Mouse (Mus musculus) thymus, adult 2 months (tissue): ENCODE measurements around the gene Itgax. TPM values are rescaled to one million over a fixed set of nuclear protein-coding genes. Genes with fewer than 3 reads are reported as not detected.

Experiments
- DNase-seq: peaks from one replicate; pipeline ENCODE4 v3.0.0; 2021
- H3K27ac ChIP-seq: fragments of 200-500 bp; 2 replicates; pipeline ENCODE4 v1.5.1; 2012; ENCODE audit warnings: low read length, control low read depth; ENCODE audit not compliant: control insufficient read depth, insufficient read depth
- H3K27me3 ChIP-seq: fragments of 200-500 bp; 2 replicates; pipeline ENCODE4 v1.6.1; 2012; ENCODE audit warnings: mild to moderate bottlenecking, low read length, moderate library complexity, mixed read lengths; ENCODE audit not compliant: control insufficient read depth, insufficient read depth
- H3K36me3 ChIP-seq: fragments of 200-500 bp; 2 replicates; pipeline ENCODE4 v1.6.1; 2012; ENCODE audit warnings: mild to moderate bottlenecking, low read length, moderate library complexity; ENCODE audit not compliant: control insufficient read depth, insufficient read depth
- H3K4me1 ChIP-seq: fragments of 200-500 bp; replicated peaks from 2 replicates; pipeline ENCODE4 v1.6.1; 2012; ENCODE audit warnings: low read length; ENCODE audit not compliant: control insufficient read depth, insufficient read depth
- H3K4me3 ChIP-seq: fragments of 200-500 bp; 2 replicates; pipeline ENCODE4 v1.5.1; 2012; ENCODE audit warnings: mild to moderate bottlenecking, low read length, control low read depth, moderate library complexity; ENCODE audit not compliant: control insufficient read depth, insufficient read depth
- CTCF ChIP-seq: fragments of 200-500 bp; IDR thresholded peaks from 2 replicates; pipeline ENCODE4 v1.5.1; 2012; ENCODE audit warnings: mild to moderate bottlenecking, control low read depth, low read length, moderate library complexity, borderline replicate concordance; ENCODE audit not compliant: control insufficient read depth, poor library complexity, insufficient read depth; ENCODE audit errors: extremely low read depth
- POLR2A ChIP-seq: fragments of 200-500 bp; IDR thresholded peaks from 2 replicates; pipeline ENCODE4 v1.6.1; 2012; ENCODE audit warnings: mild to moderate bottlenecking, low read length, control low read depth, moderate library complexity; ENCODE audit not compliant: control insufficient read depth, poor library complexity, insufficient read depth; ENCODE audit errors: extremely low read depth
- whole genome bisulfite sequencing: fragments of 180-500 bp; shearing (Covaris S2); methylation state at CpG from one replicate; pipeline ENCODE4 v1.1.7; 2018; 5-methylcytosine and 5-hydroxymethylcytosine counted together
- polyA plus RNA-seq: library from polyadenylated mRNA; depleted of rRNA; stranded (reverse); fragments of >200 nt; gene quantifications from 2 replicates; pipeline ENCODE4 v1.2.3, GENCODE M21; 2012

The Itgax gene
- polyA plus RNA-seq, 1 experiment, result 14.7 TPM

DNA sequence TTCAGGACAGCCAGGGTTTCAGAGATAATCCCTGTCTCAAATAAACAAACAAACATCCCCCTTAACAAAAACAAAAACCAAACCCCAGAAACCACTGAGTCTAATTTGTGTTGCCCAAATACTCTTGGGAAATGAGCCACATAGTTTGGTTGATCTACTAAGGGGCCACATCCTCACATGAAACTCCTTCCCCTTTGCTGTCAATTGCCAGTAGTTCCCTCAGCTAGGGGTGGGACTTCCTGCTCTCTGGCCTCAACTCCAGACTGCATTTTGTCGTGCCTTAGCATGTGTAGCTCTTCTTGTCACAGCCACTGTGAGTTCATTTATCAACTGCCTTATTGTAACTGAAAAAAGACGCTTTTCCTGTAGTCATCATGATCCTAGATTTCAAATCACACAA lies 19.0 kb upstream of the Itgax start:
- DNase-seq, result no peak
- TF ChIP-seq CTCF (no peak), POLR2A (no peak)
- H3K27ac ChIP-seq, result no peak overlapping the region
- peaks cover 5% of the 10 kb centered on the region for H3K4me1 ChIP-seq
- no peaks in the 10 kb centered on the region for H3K36me3 ChIP-seq
- H3K27me3 ChIP-seq, result no peaks in the 10 kb centered on the region
- H3K4me3 ChIP-seq, result no peak overlapping the region
- WGBS, result 56% methylated on average over 2 of the region's 2 CpGs

DNA sequence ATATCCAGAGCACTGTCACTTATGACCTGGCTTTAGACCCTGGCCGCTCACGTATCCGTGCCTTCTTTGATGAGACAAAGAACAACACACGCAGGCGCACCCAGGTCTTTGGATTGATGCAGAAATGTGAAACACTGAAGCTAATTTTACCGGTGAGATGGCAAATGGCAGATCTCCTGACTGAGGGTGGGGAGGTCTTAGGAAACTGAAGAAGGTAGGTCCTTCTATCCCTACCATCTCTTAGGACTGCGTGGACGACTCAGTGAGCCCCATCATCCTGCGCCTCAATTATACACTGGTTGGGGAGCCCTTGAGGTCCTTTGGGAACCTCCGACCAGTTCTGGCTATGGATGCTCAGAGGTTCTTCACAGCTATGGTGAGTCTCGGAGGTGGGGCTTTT lies 17.2 kb upstream of the Itgax start:
- H3K4me1 ChIP-seq, result peaks cover 5% of the 10 kb centered on the region; the same call in 1 of the 2 replicates
- no peak overlapping the region for H3K4me3 ChIP-seq
- TF ChIP-seq CTCF (no peak), POLR2A (no peak)
- WGBS, result 97% methylated on average over 11 of the region's 11 CpGs
- H3K27ac ChIP-seq, result no peak overlapping the region
- no peaks in the 10 kb centered on the region for H3K27me3 ChIP-seq
- no peak for DNase-seq
- no peaks in the 10 kb centered on the region for H3K36me3 ChIP-seq

DNA sequence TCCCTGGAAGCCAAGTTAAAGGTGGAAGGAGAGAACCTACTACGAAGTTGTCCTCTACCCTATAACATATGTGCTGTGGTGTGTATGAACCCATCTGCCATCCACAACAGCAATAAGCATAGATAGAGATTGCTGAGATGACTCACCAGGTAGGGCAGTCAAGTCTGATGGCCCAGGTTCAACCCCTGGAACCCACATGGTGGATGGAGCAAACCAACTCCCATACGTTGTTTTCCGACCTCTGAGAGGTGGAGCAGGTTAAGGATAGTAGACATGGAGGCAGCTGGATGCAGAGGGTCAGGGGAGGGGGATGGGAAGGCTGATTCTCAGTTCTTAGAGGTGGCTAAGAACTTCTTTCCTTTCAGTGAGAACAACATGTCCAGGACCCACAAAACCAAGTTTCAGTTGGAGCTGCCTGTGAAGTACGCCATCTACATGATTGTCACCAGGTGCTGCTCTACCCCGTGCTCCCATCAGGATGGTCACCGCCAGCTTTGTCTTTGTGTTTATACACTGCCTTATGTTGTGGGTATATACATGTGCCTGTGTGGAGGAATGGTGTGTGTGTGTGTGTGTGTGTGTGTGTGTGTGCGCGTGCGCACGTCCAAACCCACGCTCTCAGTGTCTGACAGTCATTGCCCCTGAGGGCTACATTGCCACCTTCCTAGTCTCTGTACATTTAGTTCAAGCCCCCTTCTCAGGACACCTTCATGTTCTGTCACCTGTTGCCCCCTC lies 14.8 kb upstream of the Itgax start:
- Histone ChIP-seq H3K36me3 (no peaks in the 10 kb centered on the region), H3K27ac (no peak overlapping the region), H3K4me3 (no peak overlapping the region), H3K4me1 (peaks cover 5% of the 10 kb centered on the region; the same call in 1 of the 2 replicates), H3K27me3 (no peaks in the 10 kb centered on the region)
- TF ChIP-seq CTCF (no peak), POLR2A (no peak)
- no peak for DNase-seq
- 83% methylated on average over 11 of the region's 11 CpGs for WGBS

DNA sequence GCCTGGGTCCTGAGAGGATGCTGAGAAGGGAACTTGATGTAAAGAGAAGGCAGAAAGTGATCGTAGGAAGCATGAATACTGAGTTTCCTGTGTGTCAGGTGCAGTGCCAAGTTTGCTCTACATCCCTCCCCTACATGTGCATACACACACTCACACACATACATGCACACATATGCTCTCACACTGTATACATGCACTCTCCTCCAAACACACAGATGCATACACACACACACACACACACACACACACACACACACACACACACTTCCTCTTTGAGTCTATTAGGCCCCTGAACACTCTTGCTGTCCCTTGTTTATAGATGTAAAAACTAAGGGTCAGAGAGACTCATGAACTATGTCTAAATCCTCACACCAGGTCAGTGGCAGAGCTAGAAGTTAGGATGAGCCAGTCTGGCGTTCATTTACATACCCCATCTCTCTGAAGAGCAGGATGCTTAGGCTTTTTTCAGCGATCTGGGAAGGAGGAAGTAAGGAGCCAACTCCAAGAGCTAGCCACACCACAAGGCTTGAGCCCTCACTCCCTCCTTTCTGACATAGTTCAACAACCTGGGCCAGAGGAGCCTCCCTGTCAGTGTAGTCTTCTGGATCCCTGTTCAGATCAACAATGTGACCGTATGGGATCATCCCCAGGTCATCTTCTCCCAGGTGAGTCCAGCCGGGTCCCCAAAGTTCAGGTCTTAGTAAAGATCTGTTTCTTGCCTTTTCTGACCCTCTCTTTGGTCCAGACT lies 14.0 kb upstream of the Itgax start:
- TF ChIP-seq POLR2A (no peak), CTCF (no peak)

DNA sequence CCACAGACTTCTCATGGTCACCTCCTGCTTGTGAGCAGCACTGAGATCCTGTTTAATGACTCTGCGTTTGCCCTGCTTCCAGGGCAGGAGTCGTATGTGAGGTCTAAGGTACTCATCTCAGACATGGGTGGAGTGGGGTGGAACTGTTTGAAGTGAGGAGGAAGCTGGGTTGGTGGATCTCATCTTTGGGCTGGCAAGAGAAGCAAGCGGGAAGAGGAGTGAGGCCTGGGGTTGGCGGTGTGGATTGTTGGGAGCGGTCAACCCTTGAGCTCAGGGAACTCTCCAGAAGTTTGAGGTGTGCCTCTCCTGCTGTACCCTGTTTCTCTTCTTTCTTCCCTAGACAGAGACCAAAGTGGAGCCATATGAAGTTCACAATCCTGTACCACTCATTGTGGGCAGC lies 13.0 kb upstream of the Itgax start:
- no peaks in the 10 kb centered on the region for H3K36me3 ChIP-seq
- H3K27me3 ChIP-seq, result no peaks in the 10 kb centered on the region
- no peak for TF ChIP-seq CTCF
- no peak for TF ChIP-seq POLR2A
- WGBS, result 97% methylated on average over 5 of the region's 5 CpGs
- no peak overlapping the region for H3K4me3 ChIP-seq
- H3K4me1 ChIP-seq, result peaks cover 5% of the 10 kb centered on the region; the same call in 1 of the 2 replicates
- no peak overlapping the region for H3K27ac ChIP-seq
- no peak for DNase-seq

More for the DNA sequence above, 14.0 kb upstream of the Itgax start:
- no peak overlapping the region for H3K27ac ChIP-seq
- H3K4me1 ChIP-seq, result peaks cover 5% of the 10 kb centered on the region; the same call in 1 of the 2 replicates
- H3K36me3 ChIP-seq, result no peaks in the 10 kb centered on the region
- 55% methylated on average over 5 of the region's 5 CpGs for WGBS
- no peak overlapping the region for H3K4me3 ChIP-seq
- no peak for DNase-seq
- H3K27me3 ChIP-seq, result no peaks in the 10 kb centered on the region

- TF ChIP-seq CTCF (no peak), POLR2A (no peak)
- no peak for DNase-seq
- no peak overlapping the region for H3K27ac ChIP-seq
- WGBS, result 87% methylated on average over 6 of the region's 6 CpGs
- H3K4me3 ChIP-seq, result no peak overlapping the region
- H3K4me1 ChIP-seq, result peaks cover 1% of the 10 kb centered on the region; the same call in 1 of the 2 replicates
- no peaks in the 10 kb centered on the region for H3K27me3 ChIP-seq
- no peaks in the 10 kb centered on the region for H3K36me3 ChIP-seq
Observed at GRCm38 (mm10) chr7:128119726-128120490, 9.4 kb upstream of the Itgax start.
